ENCODE assay signal across 9 mouse cellular contexts in the genomic region with DNA sequence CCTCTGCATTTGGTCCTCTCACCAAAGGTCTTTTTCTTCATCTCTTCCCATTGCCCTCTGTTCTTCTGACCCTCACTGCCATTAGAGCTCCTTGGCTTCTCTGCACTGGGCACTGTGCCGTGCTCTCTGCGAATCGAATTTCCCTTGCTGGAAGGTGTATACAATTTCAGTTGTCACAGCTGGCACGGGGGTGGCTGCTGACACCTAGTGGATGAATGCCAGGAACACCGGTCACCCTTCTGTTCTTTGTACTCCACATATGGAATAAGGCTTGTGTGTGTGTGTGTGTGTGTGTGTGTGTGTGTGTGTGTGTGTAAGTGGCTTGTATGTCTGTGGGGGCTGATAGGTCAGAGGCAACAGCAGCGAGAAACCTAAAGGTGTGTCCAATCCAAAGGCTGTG. TPM values are rescaled to one million over a fixed set of nuclear protein-coding genes. Genes with fewer than 3 reads are reported as not detected.
A peak's percentile ranks its signal among the peaks of the same experiment; 100 is the strongest.
DNase-seq lines count a peak whose midpoint lies in the region; ATAC-seq and TF ChIP-seq lines count a peak whose summit lies in the region.
"Had no signal": no experiment of that assay in that cellular context is flagged by ENCODE, and none has a peak within 500 bp of the region (broad histone marks: within the 10 kb centered on the region; RNA-seq: fewer than 3 reads in every experiment).

No protein-coding gene starts in this region.

- H3K79me2 ChIP-seq in liver, adult 2 months (ENCODE audit: control insufficient read depth, insufficient read depth, low read length) = no peaks in the 10 kb centered on the region

- no peak overlapping the region for H3K4me3 ChIP-seq in liver, adult 2 months (ENCODE audit: insufficient read depth, low read depth, low read length)
- H3K4me3 ChIP-seq in liver, embryonic 11.5 days (ENCODE audit: low read depth, low read length) = no peak overlapping the region
- H3K4me3 ChIP-seq in bone marrow, adult 2 months (replicated peaks; ENCODE audit: control insufficient read depth, low read depth, low read length) = no peak overlapping the region
- no peak overlapping the region for H3K4me3 ChIP-seq in heart, embryonic 15.5 days
- no peak overlapping the region for H3K4me3 ChIP-seq in limb, embryonic 12.5 days (replicated peaks)
- H3K4me3 ChIP-seq: lung, embryonic 15.5 days had no signal

- TF ChIP-seq CTCF in liver, adult 2 months (IDR thresholded peaks at IDR 0.05; ENCODE audit: low read depth, low read length) = peak; percentile 45
- peak; percentile 54 for TF ChIP-seq CTCF in bone marrow, adult 2 months (IDR thresholded peaks at IDR 0.05; ENCODE audit: control insufficient read depth, insufficient read depth, low read length)

- peak; percentile 16 for DNase-seq in liver, adult 2 months (ENCODE audit: extremely low read depth, low read depth, low spot score)
- no peak for DNase-seq in liver, embryonic 11.5 days (ENCODE audit: low spot score)
- peak; percentile 44 for DNase-seq in splenic B cell, adult 2 months (ENCODE audit: low read depth, low spot score)
- DNase-seq in spleen, postnatal 14 days (ENCODE audit: low spot score in 2 of 2) = no peak
- DNase-seq in adrenal gland, adult 2 months = no peak

- 18% methylated on average over 6 of the region's 6 CpGs for WGBS in liver, adult 2 months
- WGBS in liver, embryonic 11.5 days = 60% methylated on average over 6 of the region's 6 CpGs
- 14% methylated on average over 6 of the region's 6 CpGs for WGBS in bone marrow, adult 2 months
- WGBS in heart, embryonic 15.5 days = 32% methylated on average over 6 of the region's 6 CpGs
- WGBS in limb, embryonic 12.5 days = 56% methylated on average over 6 of the region's 6 CpGs

- no peak for TF ChIP-seq POLR2A in liver, adult 2 months (IDR thresholded peaks at IDR 0.05; ENCODE audit: extremely low read depth, insufficient read depth, low read length)
- TF ChIP-seq POLR2A in bone marrow, adult 2 months (IDR thresholded peaks at IDR 0.05; ENCODE audit: borderline replicate concordance, control insufficient read depth, low read depth, low read length) = no peak

- H3K9me3 ChIP-seq in liver, embryonic 11.5 days (ENCODE audit: control insufficient read depth, low read length) = no peaks in the 10 kb centered on the region
- H3K9me3 ChIP-seq in heart, embryonic 15.5 days (replicated peaks) = no peaks in the 10 kb centered on the region
- H3K9me3 ChIP-seq in limb, embryonic 12.5 days = no peaks in the 10 kb centered on the region
- H3K9me3 ChIP-seq: lung, embryonic 15.5 days had no signal

- no peaks in the 10 kb centered on the region for H3K27me3 ChIP-seq in liver, adult 2 months (ENCODE audit: control insufficient read depth, insufficient read depth, low read length)
- no peaks in the 10 kb centered on the region for H3K27me3 ChIP-seq in liver, embryonic 11.5 days (replicated peaks; ENCODE audit: control insufficient read depth, insufficient read depth, low read length)
- no peaks in the 10 kb centered on the region for H3K27me3 ChIP-seq in heart, embryonic 15.5 days
- no peaks in the 10 kb centered on the region for H3K27me3 ChIP-seq in limb, embryonic 12.5 days
- H3K27me3 ChIP-seq in splenic B cell, adult 2 months (ENCODE audit: control insufficient read depth, insufficient read depth, low read length, poor library complexity, severe bottlenecking) = no peaks in the 10 kb centered on the region
- H3K27me3 ChIP-seq: lung, embryonic 15.5 days had no signal

- no peak overlapping the region for H3K9ac ChIP-seq in liver, adult 2 months (ENCODE audit: low read depth, low read length)
- no peak overlapping the region for H3K9ac ChIP-seq in liver, embryonic 11.5 days (ENCODE audit: low read depth, low read length)
- H3K9ac ChIP-seq in heart, embryonic 15.5 days = no peak overlapping the region
- no peak overlapping the region for H3K9ac ChIP-seq in limb, embryonic 12.5 days (replicated peaks)
- H3K9ac ChIP-seq: lung, embryonic 15.5 days had no signal

- no peak overlapping the region for H3K4me2 ChIP-seq in liver, embryonic 11.5 days
- no peak overlapping the region for H3K4me2 ChIP-seq in heart, embryonic 15.5 days
- no peak overlapping the region for H3K4me2 ChIP-seq in limb, embryonic 12.5 days
- H3K4me2 ChIP-seq: lung, embryonic 15.5 days had no signal

- no peaks in the 10 kb centered on the region for H3K4me1 ChIP-seq in liver, adult 2 months (ENCODE audit: control insufficient read depth, insufficient read depth, low read length)
- H3K4me1 ChIP-seq in liver, embryonic 11.5 days (replicated peaks; ENCODE audit: control insufficient read depth, insufficient read depth, low read length) = peaks cover 17% of the 10 kb centered on the region
- H3K4me1 ChIP-seq in bone marrow, adult 2 months (ENCODE audit: control insufficient read depth, insufficient read depth, low read length) = no peaks in the 10 kb centered on the region
- 0 out of 2 replicates have a peak, but pooled peaks cover 4% of the 10 kb centered on the region for H3K4me1 ChIP-seq in heart, embryonic 15.5 days (replicated peaks)
- H3K4me1 ChIP-seq in limb, embryonic 12.5 days (replicated peaks) = no peaks in the 10 kb centered on the region
- H3K4me1 ChIP-seq: lung, embryonic 15.5 days had no signal

- H3K27ac ChIP-seq in liver, adult 2 months (replicated peaks; ENCODE audit: insufficient read depth, low read depth, low read length) = no peak overlapping the region
- no peak overlapping the region for H3K27ac ChIP-seq in liver, embryonic 11.5 days (ENCODE audit: low read depth, low read length)
- no peak overlapping the region for H3K27ac ChIP-seq in bone marrow, adult 2 months (ENCODE audit: control insufficient read depth, insufficient read depth, low read depth, low read length, poor library complexity)
- no peak overlapping the region for H3K27ac ChIP-seq in heart, embryonic 15.5 days
- no peak overlapping the region for H3K27ac ChIP-seq in limb, embryonic 12.5 days
- H3K27ac ChIP-seq: lung, embryonic 15.5 days had no signal

- no peak for ATAC-seq in liver, embryonic 11.5 days (replicated peaks; ENCODE audit: low FRiP score)
- ATAC-seq in heart, embryonic 15.5 days (replicated peaks; ENCODE audit: insufficient number of reproducible peaks, insufficient read depth, low FRiP score, low read depth) = peak; percentile 62; the same call in 1 of the 2 replicates
- peak; percentile 80 for ATAC-seq in limb, embryonic 12.5 days (ENCODE audit: insufficient number of reproducible peaks, insufficient read depth, low FRiP score, low TSS enrichment, low read depth)

- H3K36me3 ChIP-seq in liver, adult 2 months (ENCODE audit: control insufficient read depth, insufficient read depth, low read length) = no peaks in the 10 kb centered on the region
- H3K36me3 ChIP-seq in liver, embryonic 11.5 days (ENCODE audit: control insufficient read depth, insufficient read depth, low read length) = no peaks in the 10 kb centered on the region
- no peaks in the 10 kb centered on the region for H3K36me3 ChIP-seq in heart, embryonic 15.5 days
- no peaks in the 10 kb centered on the region for H3K36me3 ChIP-seq in limb, embryonic 12.5 days
- H3K36me3 ChIP-seq in splenic B cell, adult 2 months (ENCODE audit: control insufficient read depth, insufficient read depth, low read length, poor library complexity, severe bottlenecking) = no peaks in the 10 kb centered on the region
- H3K36me3 ChIP-seq: lung, embryonic 15.5 days had no signal

RNA-seq across cellular contexts. Expression of gene Ippk, which starts 20.9 kb away (rescaled TPM):
- total RNA-seq in liver, adult 2 months (2014; rRNA removed) = 5.0 and 5.6 TPM in 2 replicates
- 3.2 and 3.9 TPM in 2 replicates for polyA plus RNA-seq in liver, adult 2 months (2012; rRNA removed)
- 19.0 and 23.7 TPM in 2 replicates for polyA plus RNA-seq in liver, embryonic 11.5 days (2014; fragmentation: Nextera tagmentation; extraction: Ambion mirVana)
- 4.4 and 4.5 TPM in 2 replicates for polyA plus RNA-seq in bone marrow, adult 2 months (2011; ENCODE audit: insufficient read depth, insufficient read length, low replicate concordance, missing spikeins)
- 10.0 and 11.1 TPM in 2 replicates for polyA plus RNA-seq in heart, embryonic 15.5 days (2015; fragmentation: Nextera tagmentation; extraction: Ambion mirVana)
- 14.7 and 16.4 TPM in 2 replicates for polyA plus RNA-seq in limb, embryonic 12.5 days (2016; fragmentation: Nextera tagmentation; extraction: Ambion mirVana)
- 10 to 100 TPM; 27.0 to 38.3 TPM for total RNA-seq in adrenal gland, adult 2 months (2021)
- polyA plus RNA-seq in adrenal gland, adult 2 months (2012; rRNA removed) = 6.8 and 8.4 TPM in 2 replicates

RNA-seq across cellular contexts. Expression of gene Bicd2, which starts 58.8 kb away (rescaled TPM):
- total RNA-seq in liver, adult 2 months (2014; rRNA removed) = 7.4 and 7.6 TPM in 2 replicates
- polyA plus RNA-seq in liver, adult 2 months (2012; rRNA removed) = 6.2 and 8.7 TPM in 2 replicates
- polyA plus RNA-seq in liver, embryonic 11.5 days (2014; fragmentation: Nextera tagmentation; extraction: Ambion mirVana) = 22.6 TPM in 2 replicates
- 12.1 and 23.2 TPM in 2 replicates for polyA plus RNA-seq in bone marrow, adult 2 months (2011; ENCODE audit: insufficient read depth, insufficient read length, low replicate concordance, missing spikeins)
- 47.4 and 48.2 TPM in 2 replicates for polyA plus RNA-seq in heart, embryonic 15.5 days (2015; fragmentation: Nextera tagmentation; extraction: Ambion mirVana)
- 34.7 and 37.6 TPM in 2 replicates for polyA plus RNA-seq in limb, embryonic 12.5 days (2016; fragmentation: Nextera tagmentation; extraction: Ambion mirVana)
- 10 to 100 TPM; 34.7 to 43.2 TPM for total RNA-seq in adrenal gland, adult 2 months (2021)
- polyA plus RNA-seq in adrenal gland, adult 2 months (2012; rRNA removed) = 25.1 and 25.2 TPM in 2 replicates

Comparison
In these comparisons a context has a peak if more than half of its experiments do, and no peak if none do; other contexts are left out.
1. DNase-seq: peak in liver, adult 2 months (single experiment) and splenic B cell, adult 2 months (single experiment); none in liver, embryonic 11.5 days (single experiment), spleen, postnatal 14 days (0 of 2) and adrenal gland, adult 2 months (single experiment).